In the genomic region with DNA sequence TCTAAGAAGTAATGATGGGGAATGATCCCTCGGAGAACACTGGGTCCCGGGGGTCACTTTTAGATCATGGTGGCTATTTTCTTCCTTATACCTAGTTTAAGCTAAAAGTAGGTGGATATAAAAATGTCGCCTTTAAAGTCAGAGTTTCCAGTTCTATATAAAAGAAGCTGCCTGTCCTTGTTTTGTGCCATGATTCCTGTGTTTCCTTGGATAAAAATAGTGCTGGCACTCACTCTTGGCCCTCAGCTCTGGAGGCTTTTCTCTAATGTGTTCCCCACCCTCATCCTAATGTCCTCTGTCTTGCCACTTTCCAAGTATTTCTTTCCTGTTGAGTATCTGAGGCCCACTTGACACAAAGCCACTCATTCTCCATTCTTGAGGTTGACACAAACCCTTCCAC, we compare ENCODE assay signal across 25 mouse cellular contexts.
"Had no signal": no experiment of that assay in that cellular context is flagged by ENCODE, and none has a peak within 500 bp of the region (broad histone marks: within the 10 kb centered on the region; RNA-seq: fewer than 3 reads in every experiment).

No protein-coding gene starts in this region.

- H3K4me3 ChIP-seq: heart, embryonic 10.5 days; heart, embryonic 12.5 days; hindbrain, embryonic 10.5 days; hindbrain, embryonic 12.5 days; intestine, embryonic 15.5 days; layer of hippocampus, adult 2 months; limb, embryonic 13.5 days; limb, embryonic 15.5 days; liver, embryonic 12.5 days had no signal

- DNase-seq: gastrocnemius, postnatal 25 days; heart, adult 18-20 months; heart, postnatal 10 days; heart, postnatal 4 days; kidney, adult 18-20 months; kidney, adult 8-10 months; kidney, postnatal 10 days; kidney, postnatal 25 days; kidney, postnatal 4 days; layer of hippocampus, postnatal 36 days; left cerebral cortex, postnatal 4 days had no signal

- ATAC-seq: hindbrain, embryonic 16.5 days; inflammation-experienced regulatory T-cells, adult 6 months; intestine, embryonic 15.5 days; intestine, postnatal 0 days; liver, embryonic 12.5 days had no signal

- H3K27ac ChIP-seq: heart, embryonic 10.5 days; hindbrain, embryonic 10.5 days; hindbrain, embryonic 12.5 days; hindbrain, embryonic 14.5 days; intestine, embryonic 15.5 days; layer of hippocampus, adult 2 months; limb, embryonic 13.5 days; limb, embryonic 15.5 days; liver, embryonic 12.5 days; liver, embryonic 14.5 days had no signal
